Mouse (Mus musculus) limb, embryonic 13.5 days (tissue): ENCODE measurements around the gene Ubr3. TPM values are rescaled to one million over a fixed set of nuclear protein-coding genes. Genes with fewer than 3 reads are reported as not detected.
A peak's percentile ranks its signal among the peaks of the same experiment; 100 is the strongest.

Source experiments
- ATAC-seq: fragments of 200-750 bp; cut with Nextera tagmentation; 2 replicates; pipeline ENCODE4 v1.8.0; 2017; ENCODE audit warnings: low read depth, moderate number of reproducible peaks, moderate TSS enrichment; ENCODE audit not compliant: low FRiP score
- H3K27ac ChIP-seq: fragments of 300-500 bp; sonication (generic); 2 replicates; pipeline ENCODE4 v1.5.1; 2015; ENCODE audit warnings: inconsistent platforms, mild to moderate bottlenecking, moderate library complexity
- H3K27me3 ChIP-seq: fragments of 300-500 bp; sonication (generic); 2 replicates; pipeline ENCODE4 v1.6.1; 2015; ENCODE audit warnings: mild to moderate bottlenecking, inconsistent platforms
- H3K36me3 ChIP-seq: fragments of 300-500 bp; sonication (generic); 2 replicates; pipeline ENCODE4 v1.6.1; 2015; ENCODE audit warnings: inconsistent platforms, mild to moderate bottlenecking, moderate library complexity
- H3K4me1 ChIP-seq: fragments of 300-500 bp; sonication (generic); 2 replicates; pipeline ENCODE4 v1.6.1; 2015; ENCODE audit warnings: inconsistent platforms
- H3K4me2 ChIP-seq: fragments of 300-500 bp; sonication (generic); replicated peaks from 2 replicates; pipeline ENCODE4 v1.6.1; 2015; ENCODE audit warnings: inconsistent platforms, mild to moderate bottlenecking, moderate library complexity
- H3K4me3 ChIP-seq: fragments of 300-500 bp; sonication (generic); 2 replicates; pipeline ENCODE4 v1.5.1; 2015; ENCODE audit warnings: moderate library complexity, mild to moderate bottlenecking, inconsistent platforms
- H3K9ac ChIP-seq: fragments of 300-500 bp; sonication (generic); 2 replicates; pipeline ENCODE4 v1.6.1; 2015; ENCODE audit warnings: mild to moderate bottlenecking, inconsistent platforms
- H3K9me3 ChIP-seq: fragments of 300-500 bp; sonication (generic); 2 replicates; pipeline ENCODE4 v1.6.1; 2016; ENCODE audit warnings: inconsistent platforms
- WGBS: fragments of 180-500 bp; shearing (Covaris S2); methylation state at CpG from one replicate; pipeline ENCODE4 v1.1.7; 2015; 5-methylcytosine and 5-hydroxymethylcytosine counted together
- polyA plus RNA-seq: library from polyadenylated mRNA; unstranded; fragments of >200 nt; fragmentation: Nextera tagmentation; extraction: Ambion mirVana; gene quantifications from 2 replicates; pipeline ENCODE4 v1.2.1, GENCODE M21; 2015

Gene Ubr3
- polyA plus RNA-seq: 13.8 and 14.6 TPM in 2 replicates

- peak; percentile 99 for ATAC-seq
- Histone ChIP-seq H3K27ac (peak within 1 kb of the TSS; percentile 91), H3K36me3 (peaks cover 5% of the 10 kb centered on the region; the same call in 1 of the 2 replicates), H3K4me3 (peak within 1 kb of the TSS; percentile 97), H3K4me1 (peaks cover 12% of the 10 kb centered on the region), H3K27me3 (no peaks in the 10 kb centered on the region), H3K9ac (peak within 1 kb of the TSS; percentile 99), H3K9me3 (no peaks in the 10 kb centered on the region), H3K4me2 (peak within 1 kb of the TSS; percentile 98)
- WGBS: under 1% methylated on average over 46 of the region's 65 CpGs
Observed at GRCm38 (mm10) chr2:69897039-69897617, at the start of gene Ubr3. Gene Ubr3, plus strand, starts transcription at chr2:69897246.

- Histone ChIP-seq H3K36me3 (no peaks in the 10 kb centered on the region), H3K4me1 (no peaks in the 10 kb centered on the region), H3K27me3 (no peaks in the 10 kb centered on the region), H3K4me3 (no peak overlapping the region), H3K27ac (no peak overlapping the region), H3K9ac (no peak overlapping the region), H3K9me3 (no peaks in the 10 kb centered on the region), H3K4me2 (no peak overlapping the region)
- no peak for ATAC-seq
- 78% methylated on average over 6 of the region's 6 CpGs for WGBS
Observed at GRCm38 (mm10) chr2:69849215-69849614, 47.8 kb upstream of the Ubr3 start.

- no peaks in the 10 kb centered on the region for H3K4me1 ChIP-seq
- ATAC-seq: no peak
- no peaks in the 10 kb centered on the region for H3K9me3 ChIP-seq
- H3K4me2 ChIP-seq: no peak overlapping the region
- H3K36me3 ChIP-seq: no peaks in the 10 kb centered on the region
- H3K27me3 ChIP-seq: no peaks in the 10 kb centered on the region
- 71% methylated on average over 2 of the region's 2 CpGs for WGBS
- H3K27ac ChIP-seq: no peak overlapping the region
- H3K4me3 ChIP-seq: no peak overlapping the region
- no peak overlapping the region for H3K9ac ChIP-seq
Observed at GRCm38 (mm10) chr2:69851427-69852058, 45.5 kb upstream of the Ubr3 start.

GRCm38 (mm10) chr2:69856392-69856791, 40.7 kb upstream of the Ubr3 start:
- ATAC-seq: no peak
- H3K4me3 ChIP-seq: no peak overlapping the region
- H3K27ac ChIP-seq: no peak overlapping the region
- no peaks in the 10 kb centered on the region for H3K9me3 ChIP-seq
- no peaks in the 10 kb centered on the region for H3K4me1 ChIP-seq
- no peak overlapping the region for H3K4me2 ChIP-seq
- no peaks in the 10 kb centered on the region for H3K36me3 ChIP-seq
- no peak overlapping the region for H3K9ac ChIP-seq
- 54% methylated on average over 8 of the region's 8 CpGs for WGBS
- H3K27me3 ChIP-seq: no peaks in the 10 kb centered on the region

GRCm38 (mm10) chr2:69857882-69858281, 39.2 kb upstream of the Ubr3 start:
- Histone ChIP-seq H3K27ac (no peak overlapping the region), H3K4me2 (no peak overlapping the region), H3K36me3 (no peaks in the 10 kb centered on the region), H3K4me3 (no peak overlapping the region), H3K9me3 (no peaks in the 10 kb centered on the region), H3K4me1 (peaks cover 2% of the 10 kb centered on the region; the same call in 1 of the 2 replicates), H3K27me3 (no peaks in the 10 kb centered on the region), H3K9ac (no peak overlapping the region)
- ATAC-seq: no peak
- 83% methylated on average over 1 of the region's 1 CpGs for WGBS

GRCm38 (mm10) chr2:69860972-69861452, 36.0 kb upstream of the Ubr3 start:
- WGBS: 9% methylated on average over 13 of the region's 13 CpGs
- peaks cover 15% of the 10 kb centered on the region for H3K4me1 ChIP-seq
- peak overlapping the region; percentile 86 for H3K4me2 ChIP-seq
- H3K9ac ChIP-seq: peak overlapping the region; percentile 100
- no peaks in the 10 kb centered on the region for H3K27me3 ChIP-seq
- peak; percentile 64 for ATAC-seq
- no peaks in the 10 kb centered on the region for H3K9me3 ChIP-seq
- H3K27ac ChIP-seq: peak overlapping the region; percentile 92; the same call in 1 of the 2 replicates
- peaks cover 13% of the 10 kb centered on the region for H3K36me3 ChIP-seq
- H3K4me3 ChIP-seq: peak overlapping the region; percentile 99

- H3K9me3 ChIP-seq: no peaks in the 10 kb centered on the region
- peak within 1 kb of the TSS; percentile 92 for H3K27ac ChIP-seq
- peak within 1 kb of the TSS; percentile 86 for H3K4me2 ChIP-seq
- no peaks in the 10 kb centered on the region for H3K27me3 ChIP-seq
- peak within 1 kb of the TSS; percentile 100 for H3K9ac ChIP-seq
- peaks cover 18% of the 10 kb centered on the region for H3K36me3 ChIP-seq
- WGBS: under 1% methylated on average over 65 of the region's 66 CpGs
- ATAC-seq: peak; percentile 96
- H3K4me3 ChIP-seq: peak within 1 kb of the TSS; percentile 99
- peaks cover 15% of the 10 kb centered on the region for H3K4me1 ChIP-seq
Observed at GRCm38 (mm10) chr2:69861485-69862091, 35.5 kb upstream of the Ubr3 start, which contains the start of gene Ssb. Gene Ssb, plus strand, starts transcription at chr2:69861562.

- 3% methylated on average over 13 of the region's 13 CpGs for WGBS
- no peaks in the 10 kb centered on the region for H3K9me3 ChIP-seq
- H3K4me2 ChIP-seq: peak overlapping the region; percentile 86
Observed at GRCm38 (mm10) chr2:69862117-69862657, 34.9 kb upstream of the Ubr3 start.

GRCm38 (mm10) chr2:69883990-69884391, 13.1 kb upstream of the Ubr3 start:
- no peak for ATAC-seq
- peak overlapping the region; percentile 70 for H3K4me2 ChIP-seq
- H3K27me3 ChIP-seq: no peaks in the 10 kb centered on the region
- 64% methylated on average over 2 of the region's 2 CpGs for WGBS
- H3K27ac ChIP-seq: no peak overlapping the region
- H3K9me3 ChIP-seq: no peaks in the 10 kb centered on the region
- no peak overlapping the region for H3K9ac ChIP-seq
- peaks cover 13% of the 10 kb centered on the region; the same call in 1 of the 2 replicates for H3K36me3 ChIP-seq
- H3K4me3 ChIP-seq: no peak overlapping the region
- H3K4me1 ChIP-seq: peaks cover 7% of the 10 kb centered on the region; the same call in 1 of the 2 replicates

More at GRCm38 (mm10) chr2:69862117-69862657, 34.9 kb upstream of the Ubr3 start:
- Histone ChIP-seq H3K4me3 (peak overlapping the region; percentile 99), H3K36me3 (peaks cover 23% of the 10 kb centered on the region), H3K27me3 (no peaks in the 10 kb centered on the region), H3K9ac (peak overlapping the region; percentile 100), H3K27ac (peak overlapping the region; percentile 92), H3K4me1 (peaks cover 15% of the 10 kb centered on the region)
- no peak for ATAC-seq

- H3K9ac ChIP-seq: peak overlapping the region; percentile 82; the same call in 1 of the 2 replicates
- no peak overlapping the region for H3K27ac ChIP-seq
- H3K4me1 ChIP-seq: peaks cover 7% of the 10 kb centered on the region; the same call in 1 of the 2 replicates
- H3K9me3 ChIP-seq: no peaks in the 10 kb centered on the region
- H3K27me3 ChIP-seq: no peaks in the 10 kb centered on the region
- 56% methylated on average over 6 of the region's 6 CpGs for WGBS
- H3K4me2 ChIP-seq: peak overlapping the region; percentile 70
- no peak for ATAC-seq
- H3K36me3 ChIP-seq: peaks cover 8% of the 10 kb centered on the region; the same call in 1 of the 2 replicates
- peak overlapping the region; percentile 67 for H3K4me3 ChIP-seq
Observed at GRCm38 (mm10) chr2:69884581-69884980, 12.5 kb upstream of the Ubr3 start.

GRCm38 (mm10) chr2:69885050-69885449, 12.0 kb upstream of the Ubr3 start:
- Histone ChIP-seq H3K4me1 (peaks cover 7% of the 10 kb centered on the region; the same call in 1 of the 2 replicates), H3K36me3 (peaks cover 5% of the 10 kb centered on the region; the same call in 1 of the 2 replicates), H3K4me3 (peak overlapping the region; percentile 67), H3K9ac (peak overlapping the region; percentile 82), H3K27ac (peak overlapping the region; percentile 79; the same call in 1 of the 2 replicates), H3K9me3 (no peaks in the 10 kb centered on the region), H3K27me3 (no peaks in the 10 kb centered on the region), H3K4me2 (peak overlapping the region; percentile 70)
- no peak for ATAC-seq
- WGBS: 7% methylated on average over 12 of the region's 12 CpGs
